Mouse (Mus musculus): Measurements from ENCODE around the gene Tbc1d22a.

Tbc1d22a gene

GRCm38 (mm10) chr15:86375860-86376394 is 161.7 kb downstream of the Tbc1d22a start:
- no peak for DNase-seq (ENCODE audit: extremely low read depth, low read depth, low spot score)

- no peak for DNase-seq (ENCODE audit: extremely low read depth, low read depth, low spot score)
Observed at GRCm38 (mm10) chr15:86383278-86383677, 169.0 kb downstream of the Tbc1d22a start.

DNA sequence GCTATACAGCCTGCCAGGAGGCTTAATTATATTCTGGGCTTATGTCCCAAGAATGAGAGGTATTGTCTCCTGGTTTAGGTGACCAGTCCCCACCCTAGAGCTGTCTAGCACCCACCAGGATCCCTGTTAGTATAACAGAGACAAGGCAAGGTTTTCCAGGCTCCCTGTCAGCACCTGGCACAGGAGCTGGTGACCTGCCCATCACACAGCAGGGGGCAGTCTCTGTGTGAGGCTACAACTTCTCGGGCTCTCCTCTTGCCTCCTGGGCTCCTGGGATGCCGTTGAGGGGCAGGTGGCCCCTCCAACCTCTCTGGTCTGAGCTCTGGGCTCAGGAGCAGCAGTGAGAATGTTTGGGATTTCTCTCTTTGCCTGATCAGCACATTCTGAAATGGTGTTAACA is 171.2 kb downstream of the Tbc1d22a start:
- DNase-seq (ENCODE audit: extremely low read depth, low read depth, low spot score), result no peak

- no peak for DNase-seq (ENCODE audit: extremely low read depth, low read depth, low spot score)
Observed at GRCm38 (mm10) chr15:86386325-86386724, 172.1 kb downstream of the Tbc1d22a start.

- no peak for DNase-seq (ENCODE audit: extremely low read depth, low read depth, low spot score)
Observed at GRCm38 (mm10) chr15:86388597-86388996, 174.3 kb downstream of the Tbc1d22a start.

GRCm38 (mm10) chr15:86404866-86405265 is 190.6 kb downstream of the Tbc1d22a start:
- no peak for DNase-seq (ENCODE audit: extremely low read depth, low read depth, low spot score)

GRCm38 (mm10) chr15:86405527-86405926 is 191.3 kb downstream of the Tbc1d22a start:
- no peak for DNase-seq (ENCODE audit: extremely low read depth, low read depth, low spot score)

DNA sequence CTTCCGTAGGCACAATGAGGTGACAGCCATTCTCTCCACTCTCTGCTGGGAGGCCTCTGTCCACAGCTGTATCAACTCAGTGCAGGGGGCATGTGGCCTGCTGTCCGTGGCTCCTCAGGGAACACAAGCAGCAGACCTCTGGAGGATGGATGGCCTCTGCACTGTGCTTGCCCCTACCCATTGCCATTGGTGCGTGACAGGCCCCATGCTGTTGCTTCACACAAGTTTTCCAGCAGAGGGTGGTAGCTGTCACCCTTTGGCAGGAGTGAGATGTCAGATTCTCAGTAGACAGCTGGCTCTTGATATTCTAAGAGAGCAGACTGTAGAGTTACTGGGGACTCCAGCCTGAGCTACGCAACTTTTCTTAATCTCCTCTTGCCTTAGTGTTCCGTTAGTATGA is 195.1 kb downstream of the Tbc1d22a start:
- DNase-seq (ENCODE audit: extremely low read depth, low read depth, low spot score), result no peak

GRCm38 (mm10) chr15:86411532-86412080 is 197.3 kb downstream of the Tbc1d22a start:
- no peak for DNase-seq (ENCODE audit: extremely low read depth, low read depth, low spot score)

- DNase-seq (ENCODE audit: extremely low read depth, low read depth, low spot score), result no peak
Observed at GRCm38 (mm10) chr15:86415951-86416350, 201.7 kb downstream of the Tbc1d22a start.

GRCm38 (mm10) chr15:86418436-86418835 is 204.2 kb downstream of the Tbc1d22a start:
- no peak for DNase-seq (ENCODE audit: extremely low read depth, low read depth, low spot score)

DNA sequence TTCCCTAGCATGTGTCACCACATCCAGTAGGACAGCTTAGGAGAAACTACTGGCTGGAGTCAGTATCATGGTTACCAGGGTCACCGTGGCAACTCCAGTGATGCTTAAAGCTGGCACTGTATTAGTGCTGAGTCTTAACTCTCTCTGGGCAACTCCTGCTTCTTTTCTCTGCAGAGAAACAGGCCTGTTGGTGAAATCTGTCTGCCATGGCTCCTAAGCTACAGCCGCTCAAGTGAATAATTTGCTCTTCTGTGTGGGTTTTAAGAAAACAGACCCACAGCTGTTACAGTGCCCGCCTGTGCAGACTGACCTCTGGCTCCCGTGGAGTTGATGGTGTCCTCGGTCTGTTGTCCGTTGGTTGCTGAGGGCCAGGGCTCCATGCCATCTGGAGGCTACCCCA is 205.4 kb downstream of the Tbc1d22a start:
- DNase-seq (ENCODE audit: extremely low read depth, low read depth, low spot score), result no peak

- no peak for DNase-seq (ENCODE audit: extremely low read depth, low read depth, low spot score)
Observed at GRCm38 (mm10) chr15:86422858-86423257, 208.6 kb downstream of the Tbc1d22a start.

- no peak for DNase-seq (ENCODE audit: extremely low read depth, low read depth, low spot score)
Observed at GRCm38 (mm10) chr15:86423884-86424283, 209.6 kb downstream of the Tbc1d22a start.

- DNase-seq (ENCODE audit: extremely low read depth, low read depth, low spot score), result no peak
Observed at GRCm38 (mm10) chr15:86424971-86425370, 210.7 kb downstream of the Tbc1d22a start.

GRCm38 (mm10) chr15:86426364-86427000 is 212.2 kb downstream of the Tbc1d22a start:
- DNase-seq (ENCODE audit: extremely low read depth, low read depth, low spot score), result no peak

GRCm38 (mm10) chr15:86427439-86427838 is 213.2 kb downstream of the Tbc1d22a start:
- no peak for DNase-seq (ENCODE audit: extremely low read depth, low read depth, low spot score)

DNA sequence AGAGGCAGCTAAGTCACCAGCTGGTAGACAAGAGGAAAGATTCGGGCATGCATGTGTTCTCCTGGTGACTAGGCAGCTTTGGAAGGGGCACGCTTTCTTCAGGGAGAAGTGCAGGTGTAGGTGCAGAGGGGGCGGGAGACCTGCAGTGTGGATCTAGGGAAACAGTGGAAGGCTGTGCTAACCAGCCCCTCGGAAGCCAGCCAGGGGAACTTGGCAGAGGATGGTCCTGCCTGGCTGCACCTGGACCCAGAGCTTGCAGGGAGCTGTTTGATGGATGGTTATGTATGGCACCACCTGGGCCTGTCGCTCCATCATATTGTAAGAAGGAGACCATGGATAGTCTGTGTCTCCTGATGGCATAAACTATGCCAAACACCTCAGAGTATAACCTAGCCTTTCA is 214.2 kb downstream of the Tbc1d22a start:
- no peak for DNase-seq (ENCODE audit: extremely low read depth, low read depth, low spot score)

GRCm38 (mm10) chr15:86429766-86430335 is 215.6 kb downstream of the Tbc1d22a start:
- DNase-seq (ENCODE audit: extremely low read depth, low read depth, low spot score), result no peak

GRCm38 (mm10) chr15:86431539-86432080 is 217.4 kb downstream of the Tbc1d22a start:
- no peak for DNase-seq (ENCODE audit: extremely low read depth, low read depth, low spot score)

DNA sequence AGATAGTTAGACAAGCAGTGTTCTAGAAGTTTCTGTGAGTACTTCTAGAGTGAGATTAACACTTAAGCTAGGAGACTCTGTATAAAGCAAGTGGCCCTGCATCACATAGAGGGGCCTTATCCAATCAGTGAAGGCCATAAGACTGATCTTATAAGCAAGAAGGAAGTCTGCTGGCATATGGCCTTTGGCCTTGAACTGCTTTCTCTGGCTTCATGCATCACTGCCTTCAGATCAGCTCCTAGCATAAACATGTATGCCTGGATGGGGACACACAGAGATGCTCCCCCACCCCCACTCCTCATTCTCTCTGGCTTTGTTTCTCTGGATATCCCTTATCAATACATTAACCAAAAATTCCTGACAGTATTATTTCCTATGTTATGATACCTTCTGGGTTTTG is 218.5 kb downstream of the Tbc1d22a start:
- DNase-seq (ENCODE audit: extremely low read depth, low read depth, low spot score), result no peak

DNA sequence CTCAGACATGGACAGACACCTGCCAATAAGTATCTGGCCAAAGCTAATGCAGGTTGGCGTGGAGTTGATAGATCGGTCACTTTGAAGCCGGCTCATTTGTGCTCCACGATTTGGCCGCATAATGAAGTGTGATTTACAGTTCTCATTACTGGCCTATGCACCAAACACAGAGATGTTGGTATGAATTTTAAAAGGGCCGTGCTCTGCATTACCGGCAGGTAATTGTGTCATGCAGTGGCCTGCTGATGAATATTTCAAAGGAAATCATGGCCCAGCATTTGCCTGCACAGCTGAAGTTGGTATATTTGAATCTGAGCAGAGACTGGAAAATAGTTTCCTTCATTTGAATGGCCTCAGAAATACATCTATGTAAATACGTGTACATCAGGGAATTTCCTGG is 219.1 kb downstream of the Tbc1d22a start:
- no peak for DNase-seq (ENCODE audit: extremely low read depth, low read depth, low spot score)
